Mouse (Mus musculus) cerebellum, adult 11 months (tissue): ENCODE data around the gene Dusp27.

Experiments used
- DNase-seq: peaks from one replicate; pipeline ENCODE4 v3.0.0; 2022

Dusp27 gene

DNA sequence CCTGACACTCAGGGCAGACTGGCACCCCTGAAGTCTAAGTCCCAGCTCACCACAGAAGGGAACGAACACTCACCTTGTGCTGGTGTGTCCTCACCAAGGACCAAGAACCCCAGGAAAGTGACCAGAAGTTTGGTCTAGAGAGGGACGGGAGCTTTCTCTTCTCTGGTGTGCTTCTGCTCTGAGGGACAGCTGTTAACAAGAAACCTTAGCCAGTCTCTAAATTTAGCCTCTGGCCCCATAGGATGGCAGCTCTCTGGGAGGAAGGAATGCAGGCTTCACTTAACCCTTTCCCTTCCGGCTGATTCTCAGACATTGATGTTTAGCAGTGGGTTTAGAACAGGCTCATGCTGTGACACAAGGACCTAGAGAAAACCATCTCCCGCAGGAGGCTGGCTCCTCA, at the start of gene Dusp27:
Gene Dusp27, minus strand, starts transcription at position 204 of the 400 bp plus-strand sequence.
- DNase-seq = no peak

GRCm38 (mm10) chr1:166173621-166174020, 45.9 kb upstream of the Dusp27 start:
- DNase-seq = no peak

- no peak for DNase-seq
These were observed 45.3 kb upstream of the Dusp27 start for GRCm38 (mm10) chr1:166172992-166173391.

DNA sequence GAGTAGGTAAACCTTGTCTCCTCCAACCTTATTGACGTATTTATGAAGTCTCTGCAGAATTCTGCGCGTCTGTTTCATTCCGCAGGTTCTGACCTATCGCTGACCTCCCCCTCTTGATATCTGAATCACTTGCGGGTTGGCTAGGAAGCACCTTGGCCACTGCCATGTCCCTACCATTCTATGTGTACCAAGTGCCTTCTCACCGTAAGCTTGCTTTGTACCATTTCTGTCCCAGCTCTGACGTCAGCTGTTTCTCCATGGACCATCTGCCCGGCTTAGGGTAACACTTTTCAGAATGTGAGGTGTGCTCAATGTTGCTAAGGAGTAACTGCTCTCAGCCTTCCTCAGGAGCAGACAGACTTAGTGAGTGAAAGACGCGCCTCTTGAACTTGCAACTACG, 43.1 kb upstream of the Dusp27 start:
- no peak for DNase-seq

DNA sequence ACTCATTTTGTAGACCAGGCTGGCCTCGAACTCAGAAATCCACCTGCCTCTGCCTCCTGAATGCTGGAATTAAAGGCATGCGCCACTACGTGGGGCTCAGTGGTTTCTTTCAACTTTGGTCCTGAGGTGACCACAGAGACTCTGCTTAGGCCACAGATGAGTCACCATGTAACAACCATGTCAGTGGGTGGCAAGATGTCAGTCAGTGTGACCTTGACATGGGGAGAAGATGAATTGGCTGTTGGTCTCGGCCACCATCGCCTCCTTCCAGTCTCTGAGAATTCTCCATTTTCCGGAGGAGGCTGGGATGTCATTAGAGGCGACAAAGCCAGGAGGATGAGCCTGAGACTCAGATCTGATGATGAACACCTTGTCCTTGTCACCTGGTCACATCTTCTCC, 42.0 kb upstream of the Dusp27 start:
- DNase-seq = no peak

- no peak for DNase-seq
These were observed 40.3 kb upstream of the Dusp27 start for GRCm38 (mm10) chr1:166168017-166168416.

- DNase-seq = no peak
These were observed 39.7 kb upstream of the Dusp27 start for GRCm38 (mm10) chr1:166167405-166167804.

GRCm38 (mm10) chr1:166165159-166165558, 37.4 kb upstream of the Dusp27 start:
- no peak for DNase-seq

- DNase-seq = no peak
These were observed 36.9 kb upstream of the Dusp27 start for GRCm38 (mm10) chr1:166164580-166164979.

DNA sequence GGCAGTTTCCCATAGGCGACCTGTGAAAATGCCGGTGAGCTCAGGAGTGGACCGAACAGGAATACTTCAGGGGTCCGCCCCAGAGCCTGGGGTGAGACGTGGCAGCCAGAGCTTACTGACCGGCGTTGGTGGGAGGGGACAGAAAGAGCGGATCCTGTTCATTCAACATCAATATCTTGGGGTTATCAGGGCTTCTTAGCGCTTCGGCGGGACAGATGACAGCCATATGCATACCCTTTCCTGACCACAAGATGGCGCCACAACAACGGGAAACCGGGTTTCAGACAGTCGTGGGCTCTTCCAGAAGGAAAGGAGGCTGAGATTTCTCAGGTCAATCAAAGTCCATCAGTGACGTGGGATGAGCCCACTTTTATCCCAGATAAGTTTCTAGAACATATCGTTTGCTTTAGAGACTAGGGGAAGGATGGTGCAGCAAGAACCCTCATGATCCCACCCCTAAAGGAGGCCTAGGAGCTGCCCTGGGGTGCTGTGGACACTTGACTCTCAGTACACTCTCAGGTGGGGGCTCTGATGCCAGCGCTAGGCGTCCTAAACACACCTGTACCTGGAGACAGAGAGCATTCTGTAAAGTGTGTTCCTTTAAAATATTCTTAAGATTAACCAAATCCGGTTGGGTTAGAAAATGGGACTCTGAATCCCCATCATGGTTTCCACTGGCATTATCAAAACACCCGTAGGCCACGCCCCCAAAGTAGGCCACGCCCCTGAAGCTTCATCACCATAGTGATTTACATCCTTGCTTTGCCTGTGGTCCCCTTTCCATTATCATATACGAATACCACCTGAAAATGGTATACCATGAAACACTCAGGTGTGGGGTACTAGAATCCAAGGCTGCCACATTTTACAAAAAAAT, 33.1 kb upstream of the Dusp27 start:
- peak; percentile 48 for DNase-seq

GRCm38 (mm10) chr1:166160111-166160510, 32.4 kb upstream of the Dusp27 start:
- DNase-seq = no peak

DNA sequence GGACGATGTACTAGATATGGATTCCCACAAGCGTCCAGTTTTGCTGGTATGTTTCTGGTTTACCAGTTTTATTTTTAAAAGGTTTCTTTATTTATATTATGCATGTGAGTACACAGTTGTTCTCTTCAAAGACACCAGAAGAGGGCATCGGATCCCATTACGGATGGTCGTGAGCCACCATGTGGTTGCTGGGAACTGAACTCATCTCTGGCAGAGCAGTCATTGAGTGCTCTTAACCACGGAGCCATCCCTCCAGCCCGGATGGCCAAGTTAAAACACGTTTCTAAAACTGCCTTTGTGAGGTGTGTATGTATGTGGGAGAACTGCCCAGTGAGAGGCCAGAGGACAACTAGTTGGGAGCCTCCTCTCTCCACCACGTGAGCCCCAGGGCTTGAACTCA, 30.9 kb upstream of the Dusp27 start:
- DNase-seq = no peak

GRCm38 (mm10) chr1:166157712-166158111, 30.0 kb upstream of the Dusp27 start:
- DNase-seq = no peak

GRCm38 (mm10) chr1:166155113-166155494, 27.4 kb upstream of the Dusp27 start:
- DNase-seq = no peak

GRCm38 (mm10) chr1:166154162-166155112, 26.7 kb upstream of the Dusp27 start:
- DNase-seq = peak; percentile 68

DNA sequence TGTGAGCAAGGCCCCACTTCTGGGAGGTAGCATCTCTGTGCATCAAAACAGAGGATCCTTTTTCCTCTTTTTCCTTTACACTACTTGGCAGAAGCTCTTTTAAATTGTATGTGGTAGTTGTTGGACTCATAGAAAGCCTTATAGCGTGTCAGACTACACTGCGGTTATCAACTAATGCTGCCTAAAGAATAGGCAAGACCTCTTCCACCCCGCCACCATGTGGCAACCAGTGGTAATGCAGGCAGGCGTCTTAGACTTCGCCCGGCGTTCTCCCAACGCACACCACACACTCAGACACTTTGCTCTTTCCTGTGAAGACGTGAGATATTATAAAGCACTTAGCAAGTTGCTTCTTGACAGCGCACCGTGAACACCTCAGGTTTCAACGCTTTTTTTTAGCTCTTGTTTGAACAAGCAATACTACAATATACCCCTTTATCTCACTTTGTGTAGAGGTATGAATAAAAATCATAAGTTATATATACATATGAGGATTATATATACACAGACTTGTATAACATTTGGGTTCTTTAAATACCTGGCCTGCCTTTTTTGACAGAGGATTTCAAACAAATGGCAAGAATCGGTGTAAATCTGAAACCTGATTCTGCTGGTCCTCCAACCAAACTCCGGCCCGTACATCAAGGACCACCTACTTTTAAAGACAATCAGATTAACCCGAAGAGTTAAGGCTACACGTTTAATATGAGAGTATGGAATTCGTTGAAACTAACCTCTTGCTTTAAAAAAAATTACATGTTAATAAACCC, 25.8 kb upstream of the Dusp27 start:
- peak; percentile 68 for DNase-seq

DNA sequence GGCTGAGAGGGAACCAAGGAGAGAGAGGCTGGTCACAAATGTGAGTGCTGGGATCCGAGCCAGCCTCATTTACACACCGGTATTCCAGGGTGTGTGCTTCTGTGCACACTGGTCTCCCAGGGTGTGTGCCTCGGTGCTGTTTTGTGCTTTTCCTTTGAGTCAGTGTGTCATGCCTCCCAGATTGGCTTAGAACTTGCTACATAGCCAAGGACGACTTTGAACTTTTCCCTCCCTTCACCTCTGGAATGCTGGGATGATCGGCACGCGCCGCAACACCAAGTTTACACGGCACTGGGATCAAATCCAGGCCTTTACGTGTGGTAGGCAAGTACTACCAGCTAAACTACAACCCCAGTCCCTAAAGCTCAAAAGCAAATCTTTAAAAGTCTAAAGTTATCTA, 24.3 kb upstream of the Dusp27 start:
- DNase-seq = no peak

- DNase-seq = no peak
These were observed 23.6 kb upstream of the Dusp27 start for GRCm38 (mm10) chr1:166151341-166151740.

GRCm38 (mm10) chr1:166150035-166150434, 22.3 kb upstream of the Dusp27 start:
- DNase-seq = no peak

- DNase-seq = no peak
These were observed 21.7 kb upstream of the Dusp27 start for GRCm38 (mm10) chr1:166149441-166149840.

GRCm38 (mm10) chr1:166147657-166148056, 19.9 kb upstream of the Dusp27 start:
- no peak for DNase-seq

GRCm38 (mm10) chr1:166146626-166147025, 18.9 kb upstream of the Dusp27 start:
- no peak for DNase-seq

GRCm38 (mm10) chr1:166142369-166142768, 14.6 kb upstream of the Dusp27 start:
- DNase-seq = no peak
